Mouse (Mus musculus) myocyte (in vitro differentiated cells): ENCODE data around the gene Pbxip1. TPM values are rescaled to one million over a fixed set of nuclear protein-coding genes. Genes with fewer than 3 reads are reported as not detected.
"Not testable (repeated sequence)": the region's sequence is repeated elsewhere in the genome, so short reads cannot be mapped to it uniquely, and the experiment has no call there.

Experiments used
- H3K27me3 ChIP-seq: one replicate; pipeline ENCODE4 v1.6.1; 2011; ENCODE audit not compliant: control insufficient read depth, insufficient read depth, insufficient read length
- H3K36me3 ChIP-seq: one replicate; pipeline ENCODE4 v1.6.1; 2011; ENCODE audit not compliant: control insufficient read depth, insufficient read depth
- H3K4me2 ChIP-seq: one replicate; pipeline ENCODE4 v1.6.1; 2011; ENCODE audit warnings: low read depth, control low read depth
- H3K4me3 ChIP-seq: one replicate; pipeline ENCODE4 v1.5.1; 2011; ENCODE audit warnings: mild to moderate bottlenecking, control low read depth, moderate library complexity
- H3K79me2 ChIP-seq: one replicate; pipeline ENCODE4 v1.6.1; 2011; ENCODE audit not compliant: control insufficient read depth, insufficient read depth
- H3ac ChIP-seq: one replicate; pipeline ENCODE4 v1.6.1; 2011; ENCODE audit not compliant: control insufficient read depth, insufficient read length
- CEBPB ChIP-seq: IDR thresholded peaks from 2 replicates; pipeline ENCODE4 v1.6.1; 2011; ENCODE audit warnings: mild to moderate bottlenecking, moderate library complexity; ENCODE audit not compliant: poor library complexity, insufficient read depth, severe bottlenecking
- E2F4 ChIP-seq: IDR thresholded peaks from one replicate; pipeline ENCODE4 v1.6.1; 2011; ENCODE audit warnings: mild to moderate bottlenecking, control low read depth, moderate library complexity; ENCODE audit not compliant: insufficient read depth
- MAX ChIP-seq: IDR thresholded peaks from one replicate; pipeline ENCODE4 v1.6.1; 2011; ENCODE audit warnings: low read depth, mild to moderate bottlenecking, control low read depth
- MYOD1 ChIP-seq, 3 experiments: IDR thresholded peaks; one replicate each; pipeline ENCODE4 v1.6.1; 2011; ENCODE audit warnings: control low read depth in 2 of 3, low read depth in 2 of 3, mild to moderate bottlenecking in 2 of 3, moderate library complexity in 1 of 3; ENCODE audit not compliant: insufficient read length in 2 of 3, control insufficient read depth in 1 of 3
- MYOG ChIP-seq, 3 experiments: IDR thresholded peaks; one replicate each; pipeline ENCODE4 v1.6.1; 2011; ENCODE audit warnings: control low read depth in 2 of 3, low read depth in 2 of 3, mild to moderate bottlenecking in 2 of 3; ENCODE audit not compliant: insufficient read length in 2 of 3, control insufficient read depth in 1 of 3, insufficient read depth in 1 of 3
- POLR2A ChIP-seq: IDR thresholded peaks from one replicate; pipeline ENCODE4 v1.6.1; 2011; ENCODE audit warnings: low read depth, mild to moderate bottlenecking, control low read depth, moderate library complexity; ENCODE audit not compliant: insufficient read length
- POLR2AphosphoS2 ChIP-seq: IDR thresholded peaks from one replicate; pipeline ENCODE4 v1.6.1; 2011; ENCODE audit warnings: low read depth, control low read depth; ENCODE audit not compliant: insufficient read length
- REST ChIP-seq: IDR thresholded peaks from one replicate; pipeline ENCODE4 v1.6.1; 2011; ENCODE audit warnings: mild to moderate bottlenecking, control low read depth, moderate library complexity; ENCODE audit not compliant: insufficient read depth, insufficient read length
- SRF ChIP-seq: IDR thresholded peaks from one replicate; pipeline ENCODE4 v1.6.1; 2011; ENCODE audit warnings: low read depth; ENCODE audit not compliant: control insufficient read depth, insufficient read length
- TCF12 ChIP-seq: IDR thresholded peaks from one replicate; pipeline ENCODE4 v1.6.1; 2011; ENCODE audit warnings: mild to moderate bottlenecking, control low read depth; ENCODE audit not compliant: poor library complexity, insufficient read depth, severe bottlenecking
- TCF3 ChIP-seq: IDR thresholded peaks from one replicate; pipeline ENCODE4 v1.6.1; 2011; ENCODE audit warnings: low read depth, control low read depth; ENCODE audit not compliant: insufficient read length
- USF1 ChIP-seq: IDR thresholded peaks from one replicate; pipeline ENCODE4 v1.6.1; 2011; ENCODE audit warnings: low read depth, mild to moderate bottlenecking, control low read depth, moderate library complexity
- polyA plus RNA-seq: library from polyadenylated mRNA; unstranded; fragments of >200 nt; fragmentation: generic; extraction: Trizol; gene quantifications from one replicate; pipeline ENCODE4 v1.2.1, GENCODE M21; 2012; ENCODE audit warnings: missing spikeins

Pbxip1 gene
- polyA plus RNA-seq, 1 experiment = 159 TPM

GRCm38 (mm10) chr3:89424416-89425140, 11.9 kb upstream of the Pbxip1 start:
- peaks cover 19% of the 10 kb centered on the region for H3K36me3 ChIP-seq
- TF ChIP-seq CEBPB (peak; percentile 3; the same call in 1 of the 2 replicates), POLR2AphosphoS2 (no peak), MYOG (IDR thresholded peaks at IDR 0.05; ENCODE audit: control insufficient read depth in 1 of 3, insufficient read depth in 1 of 3, insufficient read length in 2 of 3, low read depth in 2 of 3) (peak in 1 of 3 experiments; percentile 4)
- H3K4me2 ChIP-seq = no peak overlapping the region
- H3K27me3 ChIP-seq = no peaks in the 10 kb centered on the region
- no peak overlapping the region for H3ac ChIP-seq
- H3K4me3 ChIP-seq = no peak overlapping the region
- peaks cover 35% of the 10 kb centered on the region for H3K79me2 ChIP-seq

- H3ac ChIP-seq = no peak overlapping the region
- H3K36me3 ChIP-seq = peaks cover 19% of the 10 kb centered on the region
- no peaks in the 10 kb centered on the region for H3K27me3 ChIP-seq
- no peak overlapping the region for H3K4me2 ChIP-seq
- no peak for TF ChIP-seq POLR2A
- TF ChIP-seq CEBPB = no peak
- TF ChIP-seq E2F4 = no peak
- no peak for TF ChIP-seq TCF12
- TF ChIP-seq MAX = no peak
- TF ChIP-seq MYOG (IDR thresholded peaks at IDR 0.05; ENCODE audit: control insufficient read depth in 1 of 3, insufficient read depth in 1 of 3, insufficient read length in 2 of 3, low read depth in 2 of 3) = no peak
- no peak for TF ChIP-seq USF1
- no peak for TF ChIP-seq SRF
- no peak for TF ChIP-seq TCF3
- no peak for TF ChIP-seq REST
- no peak for TF ChIP-seq MYOD1 (IDR thresholded peaks at IDR 0.05; ENCODE audit: control insufficient read depth in 1 of 3, insufficient read length in 2 of 3, low read depth in 2 of 3)
- TF ChIP-seq POLR2AphosphoS2 = no peak
- H3K4me3 ChIP-seq = no peak overlapping the region
- H3K79me2 ChIP-seq = peaks cover 30% of the 10 kb centered on the region
Observed at GRCm38 (mm10) chr3:89425141-89425525, 11.4 kb upstream of the Pbxip1 start.

- Histone ChIP-seq H3K4me3 (no peak overlapping the region), H3K36me3 (peaks cover 19% of the 10 kb centered on the region), H3K79me2 (peaks cover 27% of the 10 kb centered on the region), H3K27me3 (no peaks in the 10 kb centered on the region), H3K4me2 (no peak overlapping the region), H3ac (no peak overlapping the region)
- TF ChIP-seq POLR2A (no peak), MYOG (IDR thresholded peaks at IDR 0.05; ENCODE audit: control insufficient read depth in 1 of 3, insufficient read depth in 1 of 3, insufficient read length in 2 of 3, low read depth in 2 of 3) (no peak), MYOD1 (IDR thresholded peaks at IDR 0.05; ENCODE audit: control insufficient read depth in 1 of 3, insufficient read length in 2 of 3, low read depth in 2 of 3) (no peak), SRF (no peak), TCF12 (no peak), E2F4 (no peak), POLR2AphosphoS2 (no peak), CEBPB (no peak), TCF3 (no peak), REST (no peak), USF1 (no peak), MAX (no peak)
Observed at GRCm38 (mm10) chr3:89425876-89426275, 10.6 kb upstream of the Pbxip1 start.

DNA sequence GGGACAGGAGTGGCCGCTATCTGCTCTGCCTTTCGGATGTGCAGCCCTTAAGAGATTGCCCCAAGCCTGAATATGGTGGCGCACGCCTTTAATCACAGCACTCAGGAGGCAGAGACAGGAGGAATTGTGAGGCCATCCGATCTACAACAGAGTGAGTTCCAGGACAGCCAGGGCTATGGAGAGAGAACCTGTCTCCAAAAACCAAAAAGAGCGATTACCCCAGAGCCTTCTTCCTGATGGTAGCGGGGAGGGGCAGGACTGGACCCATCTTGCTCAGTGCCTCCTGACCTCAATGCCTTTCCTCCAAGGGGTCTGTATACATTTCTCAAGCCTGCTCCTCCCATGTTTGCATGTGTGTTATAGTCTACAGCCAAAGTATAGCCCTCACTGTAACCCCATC, 7.5 kb upstream of the Pbxip1 start:
- not testable (repeated sequence) for H3K4me3 ChIP-seq, H3K4me2 ChIP-seq, H3ac ChIP-seq

DNA sequence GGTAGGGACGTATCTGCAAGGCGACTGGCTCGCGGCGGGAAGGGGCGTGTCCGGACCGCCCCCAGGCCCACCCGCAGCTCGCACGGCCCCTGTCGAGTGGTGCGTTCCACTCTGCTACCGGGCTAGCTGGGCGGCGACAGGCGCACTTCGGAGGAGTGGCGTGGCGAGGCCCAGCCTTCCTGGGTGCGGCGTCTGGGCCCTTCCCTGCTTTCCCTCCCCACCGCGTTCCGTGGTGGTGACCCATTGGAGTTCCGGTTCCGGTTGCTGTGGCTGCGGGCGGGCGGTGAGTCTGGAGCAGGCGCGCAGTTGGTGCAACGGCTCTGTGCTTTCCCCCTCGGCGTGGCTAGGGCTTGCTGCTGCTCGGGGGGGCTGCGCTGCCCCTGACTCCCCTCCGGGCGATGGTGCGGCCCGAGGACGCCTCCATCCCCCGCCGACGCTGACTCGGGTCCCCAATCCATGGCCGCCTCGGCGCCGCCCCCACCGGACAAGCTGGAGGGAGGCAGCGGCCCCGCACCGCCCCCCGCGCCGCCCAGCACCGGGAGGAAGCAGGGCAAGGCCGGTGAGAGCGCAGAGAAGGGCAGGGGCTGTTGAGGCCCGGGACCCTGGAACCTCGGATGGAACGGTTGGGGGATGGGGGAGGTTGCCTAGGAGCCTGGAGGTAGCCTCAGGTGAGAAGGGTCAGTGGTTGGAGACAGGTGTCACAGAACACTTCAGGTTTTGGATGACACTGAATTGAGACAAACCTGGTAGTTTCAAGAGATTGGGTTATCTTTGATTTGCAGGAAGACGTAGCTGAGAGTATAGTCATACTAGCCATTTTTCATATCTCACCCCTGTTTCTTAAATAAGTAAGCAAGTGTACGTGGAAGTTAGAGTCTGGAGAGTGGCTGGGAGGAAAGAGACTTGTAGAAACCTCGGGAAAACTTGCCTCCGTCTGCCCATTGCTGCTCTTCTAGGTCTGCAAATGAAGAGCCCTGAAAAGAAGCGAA, 6.0 kb upstream of the Pbxip1 start, which contains the start of gene Pygo2:
Gene Pygo2, plus strand, starts transcription at position 44 of the 989 bp plus-strand sequence.
- H3K4me3 ChIP-seq = peak within 1 kb of the TSS; percentile 76
- H3K27me3 ChIP-seq = no peaks in the 10 kb centered on the region
- peaks cover 15% of the 10 kb centered on the region for H3K36me3 ChIP-seq
- H3K79me2 ChIP-seq = peaks cover 31% of the 10 kb centered on the region
- peak within 1 kb of the TSS; percentile 95 for H3K4me2 ChIP-seq
- TF ChIP-seq TCF12 = no peak
- TF ChIP-seq MAX = no peak
- TF ChIP-seq E2F4 = no peak
- TF ChIP-seq USF1 = no peak
- peak; percentile 13 for TF ChIP-seq REST
- peak; percentile 83 for TF ChIP-seq POLR2A
- no peak for TF ChIP-seq TCF3
- TF ChIP-seq MYOD1 (IDR thresholded peaks at IDR 0.05; ENCODE audit: control insufficient read depth in 1 of 3, insufficient read length in 2 of 3, low read depth in 2 of 3) = peak in 1 of 3 experiments; percentile 1
- TF ChIP-seq MYOG (IDR thresholded peaks at IDR 0.05; ENCODE audit: control insufficient read depth in 1 of 3, insufficient read depth in 1 of 3, insufficient read length in 2 of 3, low read depth in 2 of 3) = peak in 1 of 3 experiments; percentile 16
- peak; percentile 63 for TF ChIP-seq SRF
- TF ChIP-seq POLR2AphosphoS2 = peak; percentile 99
- TF ChIP-seq CEBPB = no peak
- peak within 1 kb of the TSS; percentile 24 for H3ac ChIP-seq

More for the DNA sequence above, 7.5 kb upstream of the Pbxip1 start:
- H3K79me2 ChIP-seq = peaks cover 31% of the 10 kb centered on the region
- H3K36me3 ChIP-seq = peaks cover 22% of the 10 kb centered on the region
- not testable (repeated sequence) for H3K27me3 ChIP-seq
